Mouse (Mus musculus) small intestine, adult 2 months (tissue): Measurements from ENCODE around the gene Tubb2a. TPM values are rescaled to one million over a fixed set of nuclear protein-coding genes. Genes with fewer than 3 reads are reported as not detected.

Source experiments
- H3K27ac ChIP-seq: fragments of 200-500 bp; 2 replicates; pipeline ENCODE4 v1.5.1; 2012; ENCODE audit warnings: low read depth, low read length, control low read depth, inconsistent platforms; ENCODE audit not compliant: insufficient read depth
- H3K27me3 ChIP-seq: fragments of 200-500 bp; 2 replicates; pipeline ENCODE4 v1.6.1; 2012; ENCODE audit warnings: mild to moderate bottlenecking, moderate library complexity, low read length, inconsistent platforms; ENCODE audit not compliant: control insufficient read depth, insufficient read depth
- H3K36me3 ChIP-seq: fragments of 200-500 bp; 2 replicates; pipeline ENCODE4 v1.6.1; 2012; ENCODE audit warnings: mild to moderate bottlenecking, low read length, control low read depth, inconsistent platforms; ENCODE audit not compliant: control insufficient read depth, insufficient read depth
- H3K4me1 ChIP-seq: fragments of 200-500 bp; 2 replicates; pipeline ENCODE4 v1.6.1; 2012; ENCODE audit warnings: low read length, inconsistent platforms, mixed read lengths; ENCODE audit not compliant: control insufficient read depth, insufficient read depth, insufficient read length
- H3K4me3 ChIP-seq: fragments of 200-500 bp; 2 replicates; pipeline ENCODE4 v1.5.1; 2012; ENCODE audit warnings: low read depth, mild to moderate bottlenecking, control low read depth, inconsistent platforms, low read length, moderate library complexity
- CTCF ChIP-seq: fragments of 200-500 bp; IDR thresholded peaks from 2 replicates; pipeline ENCODE4 v1.5.1; 2012; ENCODE audit warnings: low read depth, mild to moderate bottlenecking, control low read depth, inconsistent platforms, low read length, moderate library complexity, mixed read lengths; ENCODE audit not compliant: insufficient replicate concordance, insufficient read length; ENCODE audit errors: extremely low read depth
- POLR2A ChIP-seq: fragments of 200-500 bp; IDR thresholded peaks from 2 replicates; pipeline ENCODE4 v1.6.1; 2012; ENCODE audit warnings: low read depth, mild to moderate bottlenecking, control low read depth, inconsistent platforms, low read length, moderate library complexity
- WGBS: fragments of 180-500 bp; shearing (Covaris S2); methylation state at CpG from one replicate; pipeline ENCODE4 v1.1.7; 2018; 5-methylcytosine and 5-hydroxymethylcytosine counted together
- polyA plus RNA-seq: library from polyadenylated mRNA; depleted of rRNA; stranded (reverse); fragments of >200 nt; gene quantifications from 2 replicates; pipeline ENCODE4 v1.2.3, GENCODE M21; 2012

The Tubb2a gene
- polyA plus RNA-seq, 1 experiment: 176 TPM

- 86% methylated on average over 13 of the region's 13 CpGs for WGBS
- no peaks in the 10 kb centered on the region for H3K27me3 ChIP-seq
- peaks cover 5% of the 10 kb centered on the region; the same call in 1 of the 2 replicates for H3K4me1 ChIP-seq
- H3K36me3 ChIP-seq: peaks cover 3% of the 10 kb centered on the region
- no peak overlapping the region for H3K27ac ChIP-seq
- no peak for TF ChIP-seq CTCF
- TF ChIP-seq POLR2A: no peak
- no peak overlapping the region for H3K4me3 ChIP-seq
These were observed 24.0 kb downstream of the Tubb2a start for GRCm38 (mm10) chr13:34053673-34054282.

- no peak for TF ChIP-seq CTCF
- no peak for TF ChIP-seq POLR2A
- no peak overlapping the region for H3K4me3 ChIP-seq
- H3K27me3 ChIP-seq: no peaks in the 10 kb centered on the region
- no peak overlapping the region for H3K27ac ChIP-seq
- WGBS: 91% methylated on average over 3 of the region's 3 CpGs
- peaks cover 4% of the 10 kb centered on the region for H3K36me3 ChIP-seq
- peaks cover 5% of the 10 kb centered on the region; the same call in 1 of the 2 replicates for H3K4me1 ChIP-seq
These were observed 26.1 kb downstream of the Tubb2a start for GRCm38 (mm10) chr13:34051692-34052091.

GRCm38 (mm10) chr13:34050479-34050878 lies 27.3 kb downstream of the Tubb2a start:
- H3K4me1 ChIP-seq: peaks cover 5% of the 10 kb centered on the region; the same call in 1 of the 2 replicates
- 87% methylated on average over 8 of the region's 8 CpGs for WGBS
- no peak overlapping the region for H3K4me3 ChIP-seq
- no peaks in the 10 kb centered on the region for H3K27me3 ChIP-seq
- TF ChIP-seq POLR2A (no peak), CTCF (no peak)
- peaks cover 4% of the 10 kb centered on the region for H3K36me3 ChIP-seq
- no peak overlapping the region for H3K27ac ChIP-seq

DNA sequence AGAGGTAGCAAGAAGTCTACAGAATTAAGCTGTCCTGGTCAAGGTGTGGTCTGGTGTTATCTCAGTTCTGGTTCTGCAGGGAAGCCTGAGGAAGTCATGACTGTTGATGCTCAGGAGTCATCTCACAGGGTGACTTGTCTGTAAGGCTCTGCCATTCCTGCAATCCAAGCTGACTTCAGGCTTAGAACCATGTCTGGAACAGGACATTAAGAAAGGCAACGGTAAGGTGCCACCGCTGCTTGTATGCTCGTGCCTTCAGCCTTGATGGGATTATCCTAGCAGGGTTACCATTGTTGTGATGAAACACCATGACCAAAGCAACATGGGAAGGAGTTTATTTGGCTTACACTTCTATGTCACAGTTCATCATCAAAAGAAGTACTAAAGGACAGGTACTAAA lies 30.3 kb downstream of the Tubb2a start:
- Histone ChIP-seq H3K36me3 (peaks cover 6% of the 10 kb centered on the region), H3K27me3 (no peaks in the 10 kb centered on the region), H3K27ac (no peak overlapping the region), H3K4me3 (no peak overlapping the region), H3K4me1 (no peaks in the 10 kb centered on the region; the same call in 1 of the 2 replicates)
- no peak for TF ChIP-seq CTCF
- no peak for TF ChIP-seq POLR2A
- 94% methylated on average over 3 of the region's 3 CpGs for WGBS

- peaks cover 6% of the 10 kb centered on the region for H3K36me3 ChIP-seq
- 38% methylated on average over 11 of the region's 11 CpGs for WGBS
- no peak overlapping the region for H3K4me3 ChIP-seq
- no peak overlapping the region for H3K27ac ChIP-seq
- TF ChIP-seq CTCF (peak; percentile 91; the same call in 1 of the 2 replicates), POLR2A (no peak)
- H3K27me3 ChIP-seq: no peaks in the 10 kb centered on the region
- H3K4me1 ChIP-seq: no peaks in the 10 kb centered on the region; the same call in 1 of the 2 replicates
These were observed 31.3 kb downstream of the Tubb2a start for GRCm38 (mm10) chr13:34046421-34047012.

GRCm38 (mm10) chr13:34045511-34046249 lies 32.1 kb downstream of the Tubb2a start:
- WGBS: 24% methylated on average over 5 of the region's 5 CpGs
- H3K27ac ChIP-seq: no peak overlapping the region
- H3K4me1 ChIP-seq: no peaks in the 10 kb centered on the region; the same call in 1 of the 2 replicates
- H3K27me3 ChIP-seq: no peaks in the 10 kb centered on the region
- H3K4me3 ChIP-seq: no peak overlapping the region
- H3K36me3 ChIP-seq: peaks cover 6% of the 10 kb centered on the region
- TF ChIP-seq CTCF (no peak), POLR2A (no peak)
